Mouse (Mus musculus) spleen, adult 2 months (tissue): ENCODE measurements around the gene Pip5k1c.

Experiments used
- CTCF ChIP-seq: fragments of 200-500 bp; IDR thresholded peaks from 2 replicates; pipeline ENCODE4 v1.5.1; 2011; ENCODE audit warnings: mild to moderate bottlenecking, inconsistent platforms; ENCODE audit not compliant: insufficient read depth, insufficient read length, insufficient replicate concordance; ENCODE audit errors: extremely low read depth
- POLR2A ChIP-seq: fragments of 200-500 bp; IDR thresholded peaks from 2 replicates; pipeline ENCODE4 v1.6.1; 2011; ENCODE audit warnings: low read depth, low read length, inconsistent platforms

DNA sequence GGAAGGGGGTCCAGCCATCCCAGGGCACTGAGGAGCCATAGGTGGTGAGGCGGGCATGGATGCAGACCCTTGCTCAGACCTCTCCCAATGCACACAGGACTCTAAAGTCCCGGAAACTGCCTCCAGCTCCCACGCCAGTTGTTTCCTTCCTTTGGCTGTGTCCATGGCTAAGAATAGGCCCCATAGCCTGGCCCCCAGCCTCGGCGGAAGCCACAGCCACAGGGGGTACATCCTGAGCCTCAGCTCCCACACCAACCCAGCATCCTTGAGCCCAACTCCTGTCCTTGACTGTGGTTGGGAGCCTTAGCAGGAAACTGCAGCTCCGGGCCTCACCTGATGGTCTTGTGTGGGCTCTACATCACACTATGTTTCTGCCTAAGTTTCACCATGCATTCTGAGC, 34.1 kb downstream of the Pip5k1c start:
- no peak for TF ChIP-seq POLR2A
- no peak for TF ChIP-seq CTCF
